Mouse (Mus musculus) kidney, postnatal 25 days (tissue): ENCODE measurements around the gene Camkk2.

Source experiments
- DNase-seq, 2 experiments: peaks; one replicate each; pipeline ENCODE4 v3.0.0; 2021; ENCODE audit warnings: mixed read lengths in 2 of 2

Gene Camkk2

GRCm38 (mm10) chr5:122695516-122695915 lies 83.7 kb downstream of the Camkk2 start:
- no peak for DNase-seq

DNA sequence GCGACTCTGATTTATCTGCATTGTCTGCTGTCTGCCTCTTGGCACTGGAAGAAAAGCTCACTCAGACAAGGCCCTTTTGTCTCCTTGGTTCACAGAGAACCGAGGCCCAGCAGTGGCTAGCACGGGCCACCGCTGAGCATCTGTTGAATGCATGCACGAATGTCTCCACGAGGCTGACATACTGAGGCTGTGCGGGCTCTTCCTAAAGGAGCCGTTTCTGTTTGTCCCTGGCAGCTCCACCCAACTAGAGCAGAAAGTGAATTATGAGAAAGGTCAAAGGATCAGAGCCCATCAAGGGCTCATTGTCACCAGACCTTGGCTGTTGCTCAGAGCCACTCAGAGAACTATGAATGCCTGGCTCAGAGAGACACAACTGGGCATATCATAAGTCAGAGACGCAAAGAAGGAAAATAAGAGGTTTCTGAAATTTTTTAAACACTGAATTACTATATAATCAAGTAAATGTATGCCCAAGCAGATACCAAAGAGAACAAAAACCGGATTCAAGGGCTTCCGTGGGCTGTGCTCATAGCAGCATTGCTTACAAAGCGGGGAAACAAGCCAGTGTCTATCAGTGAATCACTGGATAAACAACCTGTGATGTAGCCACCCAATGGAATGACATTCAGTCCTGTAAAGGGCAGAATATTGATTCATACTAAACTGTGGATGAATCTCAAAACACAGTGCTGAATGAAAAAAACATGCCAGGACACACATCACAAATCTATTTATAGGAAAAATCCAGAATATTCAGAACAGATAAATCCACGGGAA lies 85.6 kb downstream of the Camkk2 start:
- DNase-seq = peak in 1 of 2 experiments; percentile 40

DNA sequence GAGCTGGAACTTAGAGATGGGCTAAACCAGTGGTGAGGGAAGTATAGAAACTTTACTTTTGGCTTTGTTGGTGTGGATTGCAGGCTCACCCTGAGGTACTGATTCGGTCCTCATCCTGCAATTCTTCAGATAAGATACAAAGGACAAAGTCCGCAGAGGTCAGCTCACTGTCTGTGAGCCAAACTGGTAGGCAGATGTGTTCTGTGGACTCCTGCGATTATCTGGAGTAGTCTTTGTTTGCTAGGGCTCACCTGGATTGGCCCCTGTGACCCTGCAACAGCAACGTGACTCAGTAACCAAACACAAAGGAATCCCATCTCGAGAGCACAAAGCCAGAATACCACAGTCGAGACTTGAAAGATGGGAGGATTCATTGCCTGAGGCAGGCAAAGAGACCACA lies 88.7 kb downstream of the Camkk2 start:
- no peak for DNase-seq

- no peak for DNase-seq
Measured at GRCm38 (mm10) chr5:122689153-122689552, 90.1 kb downstream of the Camkk2 start.

GRCm38 (mm10) chr5:122687391-122687790 lies 91.8 kb downstream of the Camkk2 start:
- no peak for DNase-seq

DNA sequence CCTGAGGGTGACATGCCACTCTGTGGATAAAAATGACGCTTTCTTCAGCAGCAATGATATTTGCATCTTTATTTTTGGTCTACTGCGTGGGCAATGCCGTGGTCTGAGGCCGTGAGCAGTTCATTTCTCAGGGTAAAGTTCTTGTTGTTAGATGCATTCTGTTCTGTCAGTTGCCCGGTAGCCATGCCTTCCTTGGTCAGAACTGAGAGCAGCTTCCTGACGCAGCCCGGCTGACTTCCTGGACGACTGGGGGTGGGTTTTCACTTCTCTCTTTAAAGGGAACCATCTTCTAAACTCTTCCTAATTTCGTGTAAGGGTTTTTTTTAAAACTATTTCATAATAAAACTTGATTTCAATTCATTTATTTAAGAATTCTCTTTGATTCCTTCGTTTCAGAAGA lies 95.3 kb downstream of the Camkk2 start:
- DNase-seq = no peak

DNA sequence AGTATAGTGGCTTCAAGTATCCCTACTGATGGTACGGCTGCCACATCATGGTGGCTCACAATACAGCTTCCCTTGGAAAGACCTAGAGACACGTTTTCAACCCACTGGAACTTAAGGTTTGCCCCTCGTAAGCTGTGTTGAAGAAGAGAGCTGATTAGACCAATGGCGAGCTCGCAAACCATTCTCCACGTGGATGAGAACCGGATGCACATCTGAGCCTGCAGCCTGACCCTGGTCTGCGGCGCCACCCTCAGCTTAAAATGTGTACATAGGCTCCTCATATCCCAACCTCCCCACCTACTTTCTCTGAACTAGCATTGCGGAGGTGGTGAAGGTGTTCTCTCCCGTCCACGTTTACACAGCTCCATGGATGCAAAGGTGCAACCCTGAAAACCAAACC lies 97.9 kb downstream of the Camkk2 start:
- no peak for DNase-seq
